Mouse (Mus musculus) heart, postnatal 10 days (tissue): ENCODE results near the gene Nrip3. TPM values are rescaled to one million over a fixed set of nuclear protein-coding genes. Genes with fewer than 3 reads are reported as not detected.

Source experiments
- DNase-seq, 2 experiments: peaks; one replicate each; pipeline ENCODE4 v3.0.0; 2021
- intact Hi-C: fragments of 180-260 bp; cut with DNase I; formaldehyde crosslinking; loops from one replicate; pipeline ENCODE4 v1.15.1; 2025
- total RNA-seq, 2 experiments: library from RNA; stranded (reverse); gene quantifications; 2 replicates each; pipeline ENCODE4 v1.2.3; 2021

The Nrip3 gene
- total RNA-seq, 2 experiments from 2014 or later, result 0.30 to 0.34 TPM

DNA sequence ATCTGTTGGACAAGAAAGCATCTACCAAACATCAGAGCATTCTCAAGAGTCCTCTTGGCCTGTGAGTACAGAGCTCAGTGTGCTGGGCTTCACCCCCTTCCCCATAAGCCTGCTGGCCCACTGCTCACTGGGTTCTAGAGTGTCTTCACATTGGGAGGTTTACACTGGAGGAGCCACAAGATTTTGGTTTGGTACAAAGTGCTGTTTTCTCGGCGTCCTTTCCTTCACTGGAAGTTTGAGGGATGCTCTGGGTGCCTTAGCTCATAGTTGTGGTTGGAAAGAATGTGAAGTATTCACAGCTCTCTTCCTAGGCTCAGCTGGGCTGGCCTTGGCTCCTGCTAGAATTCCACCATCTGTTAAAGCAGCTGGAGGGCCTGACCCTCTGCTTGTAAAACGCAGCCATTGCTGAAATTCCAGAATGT lies 72.9 kb downstream of the Nrip3 start:
- intact Hi-C loops, result loop anchor here (5.0 to 10.0 kb wide), 2 partner anchors 83 to 376 kb away; no protein-coding TSS in a partner anchor
- DNase-seq, result peak; percentile 68 to 75

Other genes starting within 250 kb of the Nrip3 start
- gene St5, start 78.4 kb downstream of the Nrip3 start, total RNA-seq, result 10 to 100 TPM; 52.6 to 58.4 TPM
- 10 to 100 TPM; 18.1 to 18.8 TPM for gene Akip1, start 78.3 kb downstream of the Nrip3 start, total RNA-seq
- not detected for gene BC051019, start 58.2 kb downstream of the Nrip3 start, total RNA-seq
- not detected for gene Ascl3, start 50.3 kb downstream of the Nrip3 start, total RNA-seq
- 10 to 100 TPM; 36.7 to 37.7 TPM for gene Tmem9b, start 29.1 kb downstream of the Nrip3 start, total RNA-seq
- gene Scube2, start 83.7 kb upstream of the Nrip3 start, total RNA-seq, result 10 to 100 TPM; 14.3 to 17.2 TPM
- 100 to 1,000 TPM; 183 to 190 TPM for gene Dennd5a, start 178.4 kb upstream of the Nrip3 start, total RNA-seq
- gene Tmem41b, start 204.9 kb upstream of the Nrip3 start, total RNA-seq, result 10 to 100 TPM; 51.5 to 60.6 TPM
- gene Ipo7, start 236.2 kb upstream of the Nrip3 start, total RNA-seq, result 10 to 100 TPM; 89.1 to 98.3 TPM